Mouse (Mus musculus): ENCODE measurements around the gene Gsdma2. TPM values are rescaled to one million over a fixed set of nuclear protein-coding genes. Genes with fewer than 3 reads are reported as not detected.

The Gsdma2 gene
- polyA plus RNA-seq, 1 experiment from 2014 or later, result not detected

- Histone ChIP-seq H3K9ac (replicated peaks; ENCODE audit: low read depth, low read length) (no peak overlapping the region), H3K4me2 (ENCODE audit: low read length) (no peak overlapping the region), H3K36me3 (ENCODE audit: control insufficient read depth, insufficient read depth) (peaks cover 47% of the 10 kb centered on the region), H3K4me1 (replicated peaks; ENCODE audit: control insufficient read depth, insufficient read depth, low read length) (no peaks in the 10 kb centered on the region), H3K27me3 (replicated peaks; ENCODE audit: control insufficient read depth, insufficient read depth, low read length) (no peaks in the 10 kb centered on the region), H3K27ac (ENCODE audit: low read length) (no peak overlapping the region), H3K9me3 (ENCODE audit: control insufficient read depth, low read length) (no peaks in the 10 kb centered on the region), H3K4me3 (replicated peaks; ENCODE audit: low read length) (no peak overlapping the region)
- WGBS, result 75% methylated on average over 13 of the region's 13 CpGs
- no peak for ATAC-seq
These were observed 46.6 kb downstream of the Gsdma2 start for GRCm38 (mm10) chr11:98693201-98693600.

DNA sequence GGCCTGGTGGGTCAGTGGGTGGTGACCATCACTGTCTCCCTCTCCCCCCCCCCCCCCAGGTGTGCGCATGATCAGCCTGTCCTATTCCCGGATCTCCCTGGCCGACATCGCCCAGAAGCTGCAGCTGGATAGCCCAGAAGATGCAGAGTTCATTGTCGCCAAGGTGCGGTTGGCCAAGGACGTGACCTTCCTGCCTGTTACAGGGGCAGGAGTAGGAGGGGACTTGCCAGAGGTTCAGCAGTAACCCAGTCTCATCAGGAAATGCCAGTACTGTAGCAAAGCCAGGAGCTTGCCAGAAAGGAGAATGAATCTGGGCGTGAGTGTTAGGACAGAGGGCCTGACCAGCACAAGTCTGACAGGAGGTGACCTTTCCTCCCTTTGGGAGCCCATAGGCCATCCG is 47.2 kb downstream of the Gsdma2 start:
- no peaks in the 10 kb centered on the region for H3K27me3 ChIP-seq (replicated peaks; ENCODE audit: control insufficient read depth, insufficient read depth, low read length)
- 92% methylated on average over 9 of the region's 9 CpGs for WGBS
- no peaks in the 10 kb centered on the region for H3K9me3 ChIP-seq (ENCODE audit: control insufficient read depth, low read length)
- no peak overlapping the region for H3K4me2 ChIP-seq (ENCODE audit: low read length)
- peaks cover 47% of the 10 kb centered on the region for H3K36me3 ChIP-seq (ENCODE audit: control insufficient read depth, insufficient read depth)
- H3K27ac ChIP-seq (ENCODE audit: low read length), result no peak overlapping the region
- H3K9ac ChIP-seq (replicated peaks; ENCODE audit: low read depth, low read length), result no peak overlapping the region
- no peak for ATAC-seq
- no peaks in the 10 kb centered on the region for H3K4me1 ChIP-seq (replicated peaks; ENCODE audit: control insufficient read depth, insufficient read depth, low read length)
- H3K4me3 ChIP-seq (replicated peaks; ENCODE audit: low read length), result no peak overlapping the region

- no peaks in the 10 kb centered on the region for H3K27me3 ChIP-seq (replicated peaks; ENCODE audit: control insufficient read depth, insufficient read depth, low read length)
- H3K4me1 ChIP-seq (replicated peaks; ENCODE audit: control insufficient read depth, insufficient read depth, low read length), result no peaks in the 10 kb centered on the region
- H3K27ac ChIP-seq (ENCODE audit: low read length), result no peak overlapping the region
- no peak overlapping the region for H3K9ac ChIP-seq (replicated peaks; ENCODE audit: low read depth, low read length)
- no peaks in the 10 kb centered on the region for H3K9me3 ChIP-seq (ENCODE audit: control insufficient read depth, low read length)
- 78% methylated on average over 9 of the region's 9 CpGs for WGBS
- no peak for ATAC-seq
- H3K4me3 ChIP-seq (replicated peaks; ENCODE audit: low read length), result no peak overlapping the region
- H3K4me2 ChIP-seq (ENCODE audit: low read length), result no peak overlapping the region
- H3K36me3 ChIP-seq (ENCODE audit: control insufficient read depth, insufficient read depth), result peaks cover 47% of the 10 kb centered on the region
These were observed 47.7 kb downstream of the Gsdma2 start for GRCm38 (mm10) chr11:98694301-98694700.

DNA sequence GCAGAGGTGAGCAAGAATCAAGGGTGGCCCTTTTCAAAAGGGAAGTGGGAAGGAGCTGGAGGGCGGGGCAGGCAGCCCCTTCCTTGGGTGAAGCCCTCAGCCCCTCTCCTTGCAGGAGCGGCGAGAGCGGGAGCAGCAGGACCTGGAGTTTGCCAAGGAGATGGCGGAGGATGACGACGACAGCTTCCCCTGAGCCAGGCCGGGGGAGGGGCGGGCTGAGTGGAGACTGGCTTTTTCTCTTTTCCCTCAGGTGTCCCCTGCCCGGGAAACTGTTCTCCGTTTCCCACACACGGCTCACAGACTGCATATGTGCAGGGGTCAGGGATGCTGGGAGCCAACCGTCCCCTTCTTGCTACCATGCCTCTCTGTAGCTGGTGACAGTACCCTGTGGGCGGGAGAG is 48.8 kb downstream of the Gsdma2 start:
- 61% methylated on average over 14 of the region's 14 CpGs for WGBS
- H3K4me1 ChIP-seq (replicated peaks; ENCODE audit: control insufficient read depth, insufficient read depth, low read length), result no peaks in the 10 kb centered on the region
- H3K4me3 ChIP-seq (replicated peaks; ENCODE audit: low read length), result no peak overlapping the region
- H3K36me3 ChIP-seq (ENCODE audit: control insufficient read depth, insufficient read depth), result peaks cover 41% of the 10 kb centered on the region
- H3K4me2 ChIP-seq (ENCODE audit: low read length), result no peak overlapping the region
- H3K27ac ChIP-seq (ENCODE audit: low read length), result no peak overlapping the region
- no peaks in the 10 kb centered on the region for H3K27me3 ChIP-seq (replicated peaks; ENCODE audit: control insufficient read depth, insufficient read depth, low read length)
- H3K9ac ChIP-seq (replicated peaks; ENCODE audit: low read depth, low read length), result no peak overlapping the region
- no peak for ATAC-seq
- no peaks in the 10 kb centered on the region for H3K9me3 ChIP-seq (ENCODE audit: control insufficient read depth, low read length)

DNA sequence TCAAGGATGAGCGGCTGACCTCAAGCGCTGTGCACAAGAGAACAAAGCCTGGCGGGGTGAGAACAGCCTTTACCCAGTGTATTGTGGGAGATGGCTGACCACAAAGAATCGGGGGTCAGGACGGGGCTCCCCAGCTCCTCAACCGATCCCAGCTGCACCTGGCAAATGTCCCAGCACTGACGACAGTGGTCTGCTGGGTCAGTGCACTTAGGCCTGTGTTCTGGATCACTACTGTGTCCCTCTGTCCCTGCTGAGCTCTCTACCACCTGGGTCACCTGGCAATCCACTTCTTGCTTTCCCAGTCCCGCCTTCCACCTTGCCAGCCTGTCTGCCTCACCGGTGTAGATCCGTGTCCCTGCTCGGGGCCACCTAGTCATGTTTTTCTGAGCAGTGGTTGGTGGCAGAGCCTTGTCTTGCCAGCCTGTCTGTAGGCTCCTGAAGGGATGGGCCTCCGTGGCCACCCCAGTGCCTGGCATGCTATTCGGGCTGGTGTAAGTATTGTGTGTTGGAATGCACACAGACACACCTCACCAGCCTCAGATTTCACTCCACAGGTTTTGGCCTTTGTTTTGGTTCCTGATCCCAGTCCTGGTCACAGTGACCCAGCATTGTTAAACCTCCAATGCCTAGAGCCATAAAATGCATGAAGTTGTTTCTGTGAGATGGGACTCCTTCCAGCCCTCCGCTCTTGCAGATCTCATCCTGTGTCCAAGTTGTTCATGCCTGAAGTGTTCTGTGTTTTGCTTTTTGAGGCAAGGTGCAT is 50.1 kb downstream of the Gsdma2 start:
- ATAC-seq, result no peak
- no peak overlapping the region for H3K27ac ChIP-seq (ENCODE audit: low read length)
- H3K4me2 ChIP-seq (ENCODE audit: low read length), result no peak overlapping the region
- no peaks in the 10 kb centered on the region for H3K27me3 ChIP-seq (replicated peaks; ENCODE audit: control insufficient read depth, insufficient read depth, low read length)
- H3K4me3 ChIP-seq (replicated peaks; ENCODE audit: low read length), result no peak overlapping the region
- no peak overlapping the region for H3K9ac ChIP-seq (replicated peaks; ENCODE audit: low read depth, low read length)
- WGBS, result 84% methylated on average over 14 of the region's 14 CpGs
- no peaks in the 10 kb centered on the region for H3K9me3 ChIP-seq (ENCODE audit: control insufficient read depth, low read length)
- no peaks in the 10 kb centered on the region for H3K4me1 ChIP-seq (replicated peaks; ENCODE audit: control insufficient read depth, insufficient read depth, low read length)
- H3K36me3 ChIP-seq (ENCODE audit: control insufficient read depth, insufficient read depth), result peaks cover 28% of the 10 kb centered on the region

DNA sequence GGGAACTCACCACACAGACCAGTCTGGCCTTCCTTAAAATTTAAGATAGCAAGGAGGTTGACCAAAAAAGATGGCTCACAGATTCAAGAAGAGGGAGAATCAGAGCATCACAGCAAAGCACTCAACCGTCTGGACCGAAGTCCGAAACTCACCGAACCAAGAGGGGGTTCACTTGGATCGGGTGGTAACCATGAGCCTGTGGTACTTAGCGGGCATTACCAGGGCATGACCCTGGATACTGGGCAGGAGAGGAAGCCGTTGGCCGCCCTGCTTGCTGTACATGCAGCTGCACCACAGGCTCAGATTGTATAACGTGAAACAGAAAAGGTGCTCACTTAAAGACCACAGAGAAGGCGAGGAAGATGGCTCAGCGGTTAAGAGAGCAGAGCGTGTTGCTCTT is 50.7 kb downstream of the Gsdma2 start:
- H3K9me3 ChIP-seq (ENCODE audit: control insufficient read depth, low read length), result no peaks in the 10 kb centered on the region
- 91% methylated on average over 12 of the region's 12 CpGs for WGBS
- no peak overlapping the region for H3K4me3 ChIP-seq (replicated peaks; ENCODE audit: low read length)
- no peak overlapping the region for H3K9ac ChIP-seq (replicated peaks; ENCODE audit: low read depth, low read length)
- H3K36me3 ChIP-seq (ENCODE audit: control insufficient read depth, insufficient read depth), result peaks cover 26% of the 10 kb centered on the region
- H3K27ac ChIP-seq (ENCODE audit: low read length), result no peak overlapping the region
- no peaks in the 10 kb centered on the region for H3K27me3 ChIP-seq (replicated peaks; ENCODE audit: control insufficient read depth, insufficient read depth, low read length)
- ATAC-seq, result no peak
- H3K4me2 ChIP-seq (ENCODE audit: low read length), result no peak overlapping the region
- H3K4me1 ChIP-seq (replicated peaks; ENCODE audit: control insufficient read depth, insufficient read depth, low read length), result 0 out of 2 replicates have a peak, but pooled peaks cover under 1% of the 10 kb centered on the region

DNA sequence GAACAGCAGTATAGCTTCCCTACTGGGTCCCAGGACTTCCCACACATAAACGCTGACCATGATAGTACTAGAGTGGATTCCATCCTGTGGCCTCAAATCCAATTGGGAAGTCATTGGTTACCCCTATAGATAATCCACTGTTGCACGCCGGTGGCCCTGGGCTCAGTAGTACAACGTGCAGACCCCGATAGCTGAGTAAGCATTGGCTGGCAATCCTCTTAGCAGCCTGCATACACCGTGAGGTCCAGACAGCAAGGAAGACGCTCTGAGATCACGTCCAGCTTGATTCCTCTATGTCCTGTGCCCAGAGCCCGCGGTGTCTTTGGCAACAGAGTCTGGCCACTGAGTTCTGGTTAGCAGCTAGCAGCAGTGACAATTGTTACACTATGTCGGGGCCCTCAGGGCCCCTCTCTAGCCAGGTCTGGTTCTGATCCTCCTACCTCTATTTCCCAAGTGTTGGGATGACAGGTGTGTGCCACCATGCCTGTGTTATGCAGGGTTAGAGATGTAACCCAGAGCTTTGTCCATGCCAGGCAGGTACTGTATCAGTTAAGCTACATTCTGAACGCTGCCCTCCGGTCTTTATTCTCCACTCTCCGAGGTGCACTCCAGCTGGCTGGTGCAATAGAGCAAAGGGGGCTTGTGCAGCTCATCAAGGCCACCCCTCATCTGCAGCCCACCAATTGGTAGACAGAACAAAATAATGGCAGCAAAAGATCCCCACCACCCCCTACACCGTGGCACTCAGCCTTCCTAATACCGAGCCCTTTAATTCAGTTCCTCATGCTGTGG is 52.5 kb downstream of the Gsdma2 start:
- H3K9me3 ChIP-seq (ENCODE audit: control insufficient read depth, low read length), result no peaks in the 10 kb centered on the region
- peaks cover 13% of the 10 kb centered on the region for H3K36me3 ChIP-seq (ENCODE audit: control insufficient read depth, insufficient read depth)
- H3K27me3 ChIP-seq (replicated peaks; ENCODE audit: control insufficient read depth, insufficient read depth, low read length), result no peaks in the 10 kb centered on the region
- H3K27ac ChIP-seq (ENCODE audit: low read length), result no peak overlapping the region
- no peak overlapping the region for H3K4me2 ChIP-seq (ENCODE audit: low read length)
- H3K4me1 ChIP-seq (replicated peaks; ENCODE audit: control insufficient read depth, insufficient read depth, low read length), result 0 out of 2 replicates have a peak, but pooled peaks cover 2% of the 10 kb centered on the region
- 85% methylated on average over 16 of the region's 16 CpGs for WGBS
- H3K9ac ChIP-seq (replicated peaks; ENCODE audit: low read depth, low read length), result no peak overlapping the region
- H3K4me3 ChIP-seq (replicated peaks; ENCODE audit: low read length), result no peak overlapping the region
- ATAC-seq, result no peak

- peak; percentile 64; the same call in 1 of the 2 replicates for ATAC-seq
These were observed 53.4 kb downstream of the Gsdma2 start for GRCm38 (mm10) chr11:98699911-98700310.

DNA sequence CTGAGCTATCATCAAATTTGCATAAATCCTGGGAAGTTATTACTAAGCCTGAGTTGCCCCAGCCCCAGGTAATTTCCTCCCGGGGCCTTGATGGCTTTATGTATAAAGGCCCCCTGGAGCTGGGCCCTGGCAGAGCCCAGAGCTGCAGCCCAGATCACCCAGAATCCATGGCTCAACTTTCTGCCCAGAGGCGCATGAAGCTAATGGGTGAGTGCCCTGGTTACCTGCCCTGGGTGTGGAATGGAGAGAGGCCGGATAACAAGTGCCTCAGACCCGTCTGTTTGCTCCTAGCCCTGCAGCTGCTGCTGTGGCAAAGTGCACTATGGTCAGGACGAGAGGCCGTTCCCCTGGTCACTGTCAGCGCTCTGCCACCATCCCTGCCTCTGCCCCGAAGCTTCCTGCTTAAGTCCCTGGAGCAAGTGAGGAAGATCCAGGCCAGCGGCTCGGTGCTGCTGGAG is 54.7 kb downstream of the Gsdma2 start, which contains the start of gene Csf3:
Gene Csf3 (plus strand): TSS at position 51 of the 458 bp plus-strand sequence.
- Histone ChIP-seq H3K4me2 (ENCODE audit: low read length) (no peak within 1 kb of the TSS), H3K9ac (replicated peaks; ENCODE audit: low read depth, low read length) (no peak within 1 kb of the TSS), H3K9me3 (ENCODE audit: control insufficient read depth, low read length) (no peaks in the 10 kb centered on the region), H3K27me3 (replicated peaks; ENCODE audit: control insufficient read depth, insufficient read depth, low read length) (no peaks in the 10 kb centered on the region), H3K27ac (ENCODE audit: low read length) (no peak within 1 kb of the TSS), H3K36me3 (ENCODE audit: control insufficient read depth, insufficient read depth) (0 out of 2 replicates have a peak, but pooled peaks cover 9% of the 10 kb centered on the region), H3K4me1 (replicated peaks; ENCODE audit: control insufficient read depth, insufficient read depth, low read length) (0 out of 2 replicates have a peak, but pooled peaks cover 2% of the 10 kb centered on the region), H3K4me3 (replicated peaks; ENCODE audit: low read length) (no peak within 1 kb of the TSS)
- 37% methylated on average over 10 of the region's 10 CpGs for WGBS
- no peak for ATAC-seq

More at GRCm38 (mm10) chr11:98699911-98700310, 53.4 kb downstream of the Gsdma2 start:
- no peak overlapping the region for H3K9ac ChIP-seq (replicated peaks; ENCODE audit: low read depth, low read length)
- H3K27me3 ChIP-seq (replicated peaks; ENCODE audit: control insufficient read depth, insufficient read depth, low read length), result no peaks in the 10 kb centered on the region
- no peak overlapping the region for H3K27ac ChIP-seq (ENCODE audit: low read length)
- 38% methylated on average over 4 of the region's 4 CpGs for WGBS
- no peak overlapping the region for H3K4me2 ChIP-seq (ENCODE audit: low read length)
- peaks cover 7% of the 10 kb centered on the region; the same call in 1 of the 2 replicates for H3K36me3 ChIP-seq (ENCODE audit: control insufficient read depth, insufficient read depth)
- H3K4me1 ChIP-seq (replicated peaks; ENCODE audit: control insufficient read depth, insufficient read depth, low read length), result 0 out of 2 replicates have a peak, but pooled peaks cover 2% of the 10 kb centered on the region
- H3K4me3 ChIP-seq (replicated peaks; ENCODE audit: low read length), result no peak overlapping the region
- no peaks in the 10 kb centered on the region for H3K9me3 ChIP-seq (ENCODE audit: control insufficient read depth, low read length)
